Mouse (Mus musculus): ENCODE data around the gene Cog6. TPM values are rescaled to one million over a fixed set of nuclear protein-coding genes. Genes with fewer than 3 reads are reported as not detected.

Gene Cog6
- polyA plus RNA-seq, 1 experiment from 2014 or later = 61.4 TPM

- 93% methylated on average over 14 of the region's 14 CpGs for WGBS
- Histone ChIP-seq H3K4me2 (ENCODE audit: low read length) (no peak overlapping the region), H3K27ac (replicated peaks in 1 of 2; ENCODE audit: control insufficient read depth in 1 of 2, insufficient read depth in 1 of 2, low read depth in 2 of 2, low read length in 2 of 2) (no peak overlapping the region), H3K9ac (ENCODE audit: low read length) (no peak overlapping the region), H3K4me3 (ENCODE audit: control insufficient read depth in 1 of 2, insufficient read depth in 1 of 2, low read depth in 1 of 2, low read length in 2 of 2) (no peak overlapping the region), H3K9me3 (ENCODE audit: control insufficient read depth, low read length) (peaks cover 4% of the 10 kb centered on the region; the same call in 1 of the 2 replicates), H3K27me3 (ENCODE audit: control insufficient read depth, insufficient read depth, low read length) (no peaks in the 10 kb centered on the region), H3K36me3 (ENCODE audit: control insufficient read depth, insufficient read depth, low read length) (no peaks in the 10 kb centered on the region), H3K4me1 (ENCODE audit: control insufficient read depth in 2 of 2, insufficient read depth in 2 of 2, low read length in 2 of 2) (peaks cover 11 to 17% of the 10 kb centered on the region in 2 experiments)
- no peak for ATAC-seq (ENCODE audit: insufficient number of reproducible peaks, insufficient read depth, low FRiP score, low read depth)
Measured at GRCm38 (mm10) chr3:52962391-52962790, 54.6 kb downstream of the Cog6 start.

- no peak for ATAC-seq (ENCODE audit: insufficient number of reproducible peaks, insufficient read depth, low FRiP score, low read depth)
- H3K4me3 ChIP-seq (ENCODE audit: control insufficient read depth in 1 of 2, insufficient read depth in 1 of 2, low read depth in 1 of 2, low read length in 2 of 2) = no peak overlapping the region
- H3K9me3 ChIP-seq (ENCODE audit: control insufficient read depth, low read length) = peaks cover 4% of the 10 kb centered on the region; the same call in 1 of the 2 replicates
- no peak overlapping the region for H3K27ac ChIP-seq (replicated peaks in 1 of 2; ENCODE audit: control insufficient read depth in 1 of 2, insufficient read depth in 1 of 2, low read depth in 2 of 2, low read length in 2 of 2)
- no peak overlapping the region for H3K9ac ChIP-seq (ENCODE audit: low read length)
- H3K4me1 ChIP-seq (ENCODE audit: control insufficient read depth in 2 of 2, insufficient read depth in 2 of 2, low read length in 2 of 2) = peaks cover 11 to 17% of the 10 kb centered on the region in 2 experiments
- no peak overlapping the region for H3K4me2 ChIP-seq (ENCODE audit: low read length)
- no peaks in the 10 kb centered on the region for H3K36me3 ChIP-seq (ENCODE audit: control insufficient read depth, insufficient read depth, low read length)
- 79% methylated on average over 3 of the region's 3 CpGs for WGBS
- H3K27me3 ChIP-seq (ENCODE audit: control insufficient read depth, insufficient read depth, low read length) = no peaks in the 10 kb centered on the region
Measured at GRCm38 (mm10) chr3:52961661-52962060, 55.4 kb downstream of the Cog6 start.

GRCm38 (mm10) chr3:52960951-52961350 is 56.1 kb downstream of the Cog6 start:
- Histone ChIP-seq H3K4me3 (ENCODE audit: control insufficient read depth in 1 of 2, insufficient read depth in 1 of 2, low read depth in 1 of 2, low read length in 2 of 2) (no peak overlapping the region), H3K27me3 (ENCODE audit: control insufficient read depth, insufficient read depth, low read length) (no peaks in the 10 kb centered on the region), H3K4me2 (ENCODE audit: low read length) (no peak overlapping the region), H3K36me3 (ENCODE audit: control insufficient read depth, insufficient read depth, low read length) (no peaks in the 10 kb centered on the region), H3K4me1 (ENCODE audit: control insufficient read depth in 2 of 2, insufficient read depth in 2 of 2, low read length in 2 of 2) (peaks cover 15 to 17% of the 10 kb centered on the region in 2 experiments), H3K9me3 (ENCODE audit: control insufficient read depth, low read length) (peaks cover 4% of the 10 kb centered on the region; the same call in 1 of the 2 replicates), H3K9ac (ENCODE audit: low read length) (no peak overlapping the region), H3K27ac (replicated peaks in 1 of 2; ENCODE audit: control insufficient read depth in 1 of 2, insufficient read depth in 1 of 2, low read depth in 2 of 2, low read length in 2 of 2) (no peak overlapping the region; a peak in 1 of 4 replicates)
- no peak for ATAC-seq (ENCODE audit: insufficient number of reproducible peaks, insufficient read depth, low FRiP score, low read depth)
- WGBS = 95% methylated on average over 13 of the region's 13 CpGs

DNA sequence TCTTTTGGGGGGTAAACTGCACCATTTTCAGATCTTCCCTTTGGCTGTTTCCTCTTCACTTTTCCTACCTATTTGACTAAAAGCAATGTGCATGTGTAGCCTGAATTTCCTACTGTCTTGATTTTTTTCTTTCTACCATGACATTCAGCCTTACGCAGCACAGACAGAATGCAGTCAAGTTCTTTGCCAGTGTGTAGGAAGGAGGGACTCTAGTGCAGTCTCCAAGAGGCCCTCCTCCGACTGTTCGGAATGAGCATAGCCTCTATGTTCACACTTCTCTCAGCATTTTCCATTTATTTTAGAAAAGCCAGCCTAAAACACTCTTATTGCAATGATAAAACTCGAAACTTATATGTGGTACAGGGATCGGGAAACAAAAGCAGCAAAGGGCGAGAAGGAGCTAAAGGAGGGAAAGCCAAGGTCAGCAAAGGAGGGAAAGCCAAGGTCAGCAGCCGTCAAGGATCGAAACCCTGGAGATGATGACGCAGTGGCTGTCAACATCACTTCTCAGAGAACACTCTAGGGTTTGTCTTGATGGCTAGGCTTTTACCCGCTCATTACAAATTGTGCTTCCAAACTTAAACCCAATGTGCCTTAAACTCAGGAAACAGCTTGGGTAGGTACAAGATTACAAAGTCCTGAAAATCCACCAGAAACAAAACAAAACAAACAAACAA is 58.5 kb downstream of the Cog6 start:
- Histone ChIP-seq H3K4me2 (ENCODE audit: low read length) (no peak overlapping the region), H3K4me3 (ENCODE audit: control insufficient read depth in 1 of 2, insufficient read depth in 1 of 2, low read depth in 1 of 2, low read length in 2 of 2) (no peak overlapping the region), H3K9ac (ENCODE audit: low read length) (no peak overlapping the region), H3K27ac (replicated peaks in 1 of 2; ENCODE audit: control insufficient read depth in 1 of 2, insufficient read depth in 1 of 2, low read depth in 2 of 2, low read length in 2 of 2) (peak overlapping the region in 1 of 2 experiments; percentile 41; a peak in 1 of 4 replicates), H3K27me3 (ENCODE audit: control insufficient read depth, insufficient read depth, low read length) (no peaks in the 10 kb centered on the region), H3K36me3 (ENCODE audit: control insufficient read depth, insufficient read depth, low read length) (no peaks in the 10 kb centered on the region), H3K4me1 (ENCODE audit: control insufficient read depth in 2 of 2, insufficient read depth in 2 of 2, low read length in 2 of 2) (peaks cover 23 to 34% of the 10 kb centered on the region in 2 experiments), H3K9me3 (ENCODE audit: control insufficient read depth, low read length) (peaks cover 4% of the 10 kb centered on the region; the same call in 1 of the 2 replicates)
- WGBS = 56% methylated on average over 10 of the region's 10 CpGs
- ATAC-seq (ENCODE audit: insufficient number of reproducible peaks, insufficient read depth, low FRiP score, low read depth) = no peak

- ATAC-seq (ENCODE audit: insufficient number of reproducible peaks, insufficient read depth, low FRiP score, low read depth) = no peak
- WGBS = 82% methylated on average over 7 of the region's 7 CpGs
- peaks cover 23 to 36% of the 10 kb centered on the region in 2 experiments for H3K4me1 ChIP-seq (ENCODE audit: control insufficient read depth in 2 of 2, insufficient read depth in 2 of 2, low read length in 2 of 2)
Measured at GRCm38 (mm10) chr3:52957861-52958260, 59.2 kb downstream of the Cog6 start.

DNA sequence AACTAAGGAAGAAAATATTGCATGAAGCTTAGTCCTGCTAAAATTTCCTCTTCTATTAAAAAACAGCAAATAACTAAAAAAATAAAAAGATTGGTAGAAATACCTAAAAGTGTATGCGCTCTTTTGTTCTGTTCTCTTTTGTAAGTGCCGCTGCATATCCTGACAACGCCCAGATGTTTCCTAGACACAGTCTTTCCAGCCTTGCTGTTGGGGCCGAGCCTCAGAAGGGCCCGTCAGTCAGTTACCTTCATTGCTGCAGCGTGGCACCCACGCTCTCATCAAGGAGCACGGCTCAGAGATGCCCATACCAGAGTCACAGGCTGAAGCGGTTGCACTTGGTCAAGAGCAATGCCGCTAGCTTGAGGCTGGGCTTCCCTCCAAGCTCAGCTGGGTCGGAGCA is 60.8 kb downstream of the Cog6 start:
- Histone ChIP-seq H3K27me3 (ENCODE audit: control insufficient read depth, insufficient read depth, low read length) (no peaks in the 10 kb centered on the region), H3K4me3 (ENCODE audit: control insufficient read depth in 1 of 2, insufficient read depth in 1 of 2, low read depth in 1 of 2, low read length in 2 of 2) (no peak overlapping the region), H3K9me3 (ENCODE audit: control insufficient read depth, low read length) (peaks cover 4% of the 10 kb centered on the region; the same call in 1 of the 2 replicates), H3K4me2 (ENCODE audit: low read length) (no peak overlapping the region), H3K9ac (ENCODE audit: low read length) (no peak overlapping the region), H3K4me1 (ENCODE audit: control insufficient read depth in 2 of 2, insufficient read depth in 2 of 2, low read length in 2 of 2) (peaks cover 23 to 36% of the 10 kb centered on the region in 2 experiments), H3K27ac (replicated peaks in 1 of 2; ENCODE audit: control insufficient read depth in 1 of 2, insufficient read depth in 1 of 2, low read depth in 2 of 2, low read length in 2 of 2) (peak overlapping the region; percentile 78 to 87), H3K36me3 (ENCODE audit: control insufficient read depth, insufficient read depth, low read length) (no peaks in the 10 kb centered on the region)
- ATAC-seq (ENCODE audit: insufficient number of reproducible peaks, insufficient read depth, low FRiP score, low read depth) = no peak
- 69% methylated on average over 11 of the region's 11 CpGs for WGBS

More at GRCm38 (mm10) chr3:52957861-52958260, 59.2 kb downstream of the Cog6 start:
- Histone ChIP-seq H3K27ac (replicated peaks in 1 of 2; ENCODE audit: control insufficient read depth in 1 of 2, insufficient read depth in 1 of 2, low read depth in 2 of 2, low read length in 2 of 2) (no peak overlapping the region), H3K9me3 (ENCODE audit: control insufficient read depth, low read length) (peaks cover 4% of the 10 kb centered on the region; the same call in 1 of the 2 replicates), H3K4me3 (ENCODE audit: control insufficient read depth in 1 of 2, insufficient read depth in 1 of 2, low read depth in 1 of 2, low read length in 2 of 2) (no peak overlapping the region), H3K36me3 (ENCODE audit: control insufficient read depth, insufficient read depth, low read length) (no peaks in the 10 kb centered on the region), H3K9ac (ENCODE audit: low read length) (no peak overlapping the region), H3K4me2 (ENCODE audit: low read length) (no peak overlapping the region), H3K27me3 (ENCODE audit: control insufficient read depth, insufficient read depth, low read length) (no peaks in the 10 kb centered on the region)

- peak overlapping the region; percentile 87 to 88 for H3K27ac ChIP-seq (replicated peaks in 1 of 2; ENCODE audit: control insufficient read depth in 1 of 2, insufficient read depth in 1 of 2, low read depth in 2 of 2, low read length in 2 of 2)
- peak overlapping the region; percentile 40 for H3K4me2 ChIP-seq (ENCODE audit: low read length)
Measured at GRCm38 (mm10) chr3:52955481-52956019, 61.5 kb downstream of the Cog6 start.

More at GRCm38 (mm10) chr3:52955481-52956019, 61.5 kb downstream of the Cog6 start:
- H3K27me3 ChIP-seq (ENCODE audit: control insufficient read depth, insufficient read depth, low read length) = no peaks in the 10 kb centered on the region
- H3K9me3 ChIP-seq (ENCODE audit: control insufficient read depth, low read length) = peaks cover 3% of the 10 kb centered on the region; the same call in 1 of the 2 replicates
- H3K4me1 ChIP-seq (ENCODE audit: control insufficient read depth in 2 of 2, insufficient read depth in 2 of 2, low read length in 2 of 2) = peaks cover 23 to 36% of the 10 kb centered on the region in 2 experiments
- WGBS = 6% methylated on average over 10 of the region's 10 CpGs
- no peak overlapping the region for H3K4me3 ChIP-seq (ENCODE audit: control insufficient read depth in 1 of 2, insufficient read depth in 1 of 2, low read depth in 1 of 2, low read length in 2 of 2)
- no peaks in the 10 kb centered on the region for H3K36me3 ChIP-seq (ENCODE audit: control insufficient read depth, insufficient read depth, low read length)
- peak overlapping the region; percentile 32; the same call in 1 of the 2 replicates for H3K9ac ChIP-seq (ENCODE audit: low read length)
- peak; percentile 81 for ATAC-seq (ENCODE audit: insufficient number of reproducible peaks, insufficient read depth, low FRiP score, low read depth)
